Mouse (Mus musculus): ENCODE measurements around the gene Gm20854. TPM values are rescaled to one million over a fixed set of nuclear protein-coding genes. Genes with fewer than 3 reads are reported as not detected.
"Not testable (repeated sequence)": the region's sequence is repeated elsewhere in the genome, so short reads cannot be mapped to it uniquely, and the experiment has no call there.

The Gm20854 gene
- total RNA-seq (2022) = not detected

DNA sequence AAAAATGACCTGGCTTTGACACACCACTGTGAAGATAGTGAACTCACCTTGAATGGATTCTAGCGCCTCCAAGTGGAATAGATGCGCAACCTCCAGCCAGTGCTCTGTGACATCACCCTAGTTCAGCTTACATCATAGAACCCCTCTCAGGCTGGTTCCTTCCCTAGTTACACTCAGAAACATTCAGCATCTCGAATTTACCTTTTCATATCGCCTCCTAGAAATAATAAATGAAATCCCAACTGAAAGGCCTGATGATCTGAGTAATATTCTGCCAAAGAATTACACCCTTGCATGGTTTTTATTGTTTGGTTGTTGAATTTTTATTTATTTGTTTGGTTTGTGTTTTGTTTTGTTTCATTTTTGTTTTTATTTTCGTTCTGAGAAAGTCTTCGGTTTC, at the start of gene Gm20854:
Gene Gm20854, minus strand, starts transcription at position 101 of the 400 bp plus-strand sequence.
- not testable (repeated sequence) for DNase-seq (ENCODE audit: low spot score in 2 of 2)
